Mouse (Mus musculus): ENCODE measurements around the gene Krtap26-1. TPM values are rescaled to one million over a fixed set of nuclear protein-coding genes. Genes with fewer than 3 reads are reported as not detected.

The Krtap26-1 gene
- not detected for total RNA-seq (2021)
- long read RNA-seq, experiment 1, result 0 reads
- long read RNA-seq, experiment 2, result 0 reads

- DNase-seq, result no peak
These were observed at the start of gene Krtap26-1 for GRCm38 (mm10) chr16:88647358-88647846. Gene Krtap26-1, minus strand, starts transcription at chr16:88647796.

GRCm38 (mm10) chr16:88696256-88696655, 48.7 kb upstream of the Krtap26-1 start:
- no peak for DNase-seq

GRCm38 (mm10) chr16:88681282-88681681, 33.7 kb upstream of the Krtap26-1 start:
- no peak for DNase-seq

GRCm38 (mm10) chr16:88679099-88679498, 31.5 kb upstream of the Krtap26-1 start:
- no peak for DNase-seq

- no peak for DNase-seq
These were observed 24.0 kb upstream of the Krtap26-1 start, which contains the start of gene Krtap27-1 for GRCm38 (mm10) chr16:88671571-88671970. Gene Krtap27-1, minus strand, starts transcription at chr16:88671671.

- DNase-seq, result peak in 1 of 2 experiments; percentile 3
These were observed 9.8 kb upstream of the Krtap26-1 start for GRCm38 (mm10) chr16:88657426-88657825.

- DNase-seq, result no peak
These were observed 4.4 kb upstream of the Krtap26-1 start for GRCm38 (mm10) chr16:88651952-88652351.

GRCm38 (mm10) chr16:88651082-88651481, 3.5 kb upstream of the Krtap26-1 start:
- DNase-seq, result no peak

GRCm38 (mm10) chr16:88646366-88647111, 1.1 kb downstream of the Krtap26-1 start:
- DNase-seq, result no peak

- DNase-seq, result no peak
These were observed 7.5 kb downstream of the Krtap26-1 start for GRCm38 (mm10) chr16:88640053-88640452.

- peak in 1 of 2 experiments; percentile 5 for DNase-seq
These were observed 12.5 kb downstream of the Krtap26-1 start for GRCm38 (mm10) chr16:88635142-88635541.

GRCm38 (mm10) chr16:88631474-88631873, 16.1 kb downstream of the Krtap26-1 start:
- DNase-seq, result no peak

- DNase-seq, result no peak
These were observed 20.0 kb downstream of the Krtap26-1 start, which contains the start of gene 2310079G19Rik for GRCm38 (mm10) chr16:88627566-88627965. Gene 2310079G19Rik, minus strand, starts transcription at chr16:88627666.

- DNase-seq, result no peak
These were observed 34.9 kb downstream of the Krtap26-1 start for GRCm38 (mm10) chr16:88612712-88613111.

GRCm38 (mm10) chr16:88611922-88612321, 35.7 kb downstream of the Krtap26-1 start, which contains the start of gene Krtap24-1:
Gene Krtap24-1, minus strand, starts transcription at chr16:88612279.
- DNase-seq, result no peak

- DNase-seq, result no peak
These were observed 43.0 kb downstream of the Krtap26-1 start for GRCm38 (mm10) chr16:88604570-88604969.

GRCm38 (mm10) chr16:88602464-88602863, 45.1 kb downstream of the Krtap26-1 start:
- no peak for DNase-seq

- DNase-seq, result no peak
These were observed 47.3 kb downstream of the Krtap26-1 start for GRCm38 (mm10) chr16:88600303-88600702.

GRCm38 (mm10) chr16:88599504-88600237, 47.9 kb downstream of the Krtap26-1 start:
- DNase-seq, result no peak
